Mouse (Mus musculus): Measurements from ENCODE around the gene Vmn2r120.
"Not testable (repeated sequence)": the region's sequence is repeated elsewhere in the genome, so short reads cannot be mapped to it uniquely, and the experiment has no call there.

Gene Vmn2r120

DNA sequence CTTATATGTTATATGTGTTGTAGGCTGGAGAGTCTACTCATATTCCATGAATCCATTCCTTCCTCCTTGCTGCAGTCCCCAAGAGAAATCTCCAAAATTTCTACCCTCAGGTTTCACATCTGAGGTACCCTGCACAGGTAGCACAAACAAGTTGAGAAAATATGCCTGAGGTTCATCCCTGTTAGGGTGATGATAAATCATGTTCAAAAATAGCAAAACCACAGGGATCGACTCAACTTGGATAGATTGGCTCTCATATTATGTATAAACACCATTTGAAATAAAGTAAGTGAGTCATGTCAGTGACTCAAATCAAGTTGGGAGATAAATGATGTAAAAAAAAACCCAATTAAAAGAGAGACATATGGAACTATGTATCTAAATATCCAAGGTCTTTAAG is at the start of gene Vmn2r120:
Vmn2r120 (minus strand) TSS at position 101 of the 400 bp plus-strand sequence.
- DNase-seq (ENCODE audit: low spot score in 2 of 2) = no peak

DNA sequence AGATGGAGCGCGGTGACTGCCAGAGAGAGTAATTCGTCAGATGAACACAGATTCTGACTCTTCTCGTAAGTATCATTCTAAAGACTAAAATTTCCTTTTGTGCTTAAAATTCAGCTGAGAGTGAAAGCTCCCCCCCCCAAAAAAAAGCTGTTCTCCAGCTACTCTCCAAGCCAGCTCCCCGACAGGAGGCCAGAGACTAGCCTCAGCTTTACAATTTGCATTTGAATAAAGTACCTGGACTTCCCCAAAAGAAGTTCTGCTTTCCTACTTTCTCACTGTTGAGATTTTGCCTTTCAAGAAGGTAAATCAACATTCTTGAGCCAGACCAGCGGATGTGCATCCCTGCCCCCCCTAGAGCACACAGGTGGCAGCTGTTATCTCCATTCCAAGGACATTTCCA is 42.0 kb upstream of the Vmn2r120 start:
- DNase-seq (ENCODE audit: low spot score in 2 of 2) = not testable (repeated sequence)

DNA sequence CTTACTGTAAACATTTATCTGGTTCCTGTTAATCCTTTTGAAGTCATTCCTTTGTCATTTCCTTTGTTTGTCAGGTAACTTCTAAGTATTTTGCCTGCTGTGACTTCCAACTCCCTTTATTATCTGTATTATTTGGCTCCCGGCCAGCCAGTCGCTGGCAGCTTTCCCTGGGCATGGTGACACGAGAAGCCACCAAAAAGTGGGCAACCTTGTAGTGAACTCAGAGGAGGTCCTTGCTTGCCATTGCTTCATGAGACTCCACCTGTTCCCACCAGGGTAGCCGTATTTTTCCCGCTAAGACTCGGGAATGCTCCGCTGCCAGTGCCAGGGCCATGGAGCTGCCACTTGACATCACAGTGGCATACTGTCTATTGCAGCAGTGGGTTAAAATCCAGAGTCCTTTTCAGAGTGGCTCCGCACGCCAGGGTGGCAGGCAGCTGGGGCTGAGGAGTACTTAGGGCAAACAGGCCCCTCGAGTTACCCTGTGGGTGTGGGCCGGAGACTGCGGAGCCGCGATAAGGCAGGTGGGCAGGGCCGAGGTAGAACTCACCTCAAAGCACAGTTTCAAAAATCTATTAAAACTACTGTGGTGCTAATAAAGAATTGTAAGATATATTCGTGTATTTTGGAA is 28.9 kb upstream of the Vmn2r120 start:
- DNase-seq (ENCODE audit: low spot score in 2 of 2) = no peak

All from spleen, postnatal 36 days (tissue).